Mouse (Mus musculus) heart, adult 2 months (tissue): ENCODE results near the gene Fyn. TPM values are rescaled to one million over a fixed set of nuclear protein-coding genes. Genes with fewer than 3 reads are reported as not detected.

ENCODE experiments used
- DNase-seq, 2 experiments: peaks; one replicate each; pipeline ENCODE4 v3.0.0; 2021
- H3K27ac ChIP-seq: fragments of 200-600 bp; 2 replicates; pipeline ENCODE4 v1.8.1; 2022
- H3K27me3 ChIP-seq: fragments of 200-500 bp; 2 replicates; pipeline ENCODE4 v1.6.1; 2012; ENCODE audit warnings: mild to moderate bottlenecking, low read length, inconsistent platforms, mixed read lengths; ENCODE audit not compliant: control insufficient read depth, insufficient read depth
- H3K36me3 ChIP-seq: fragments of 200-500 bp; 2 replicates; pipeline ENCODE4 v1.6.1; 2012; ENCODE audit warnings: low read length, inconsistent platforms; ENCODE audit not compliant: control insufficient read depth, insufficient read depth
- H3K4me1 ChIP-seq: fragments of 200-500 bp; 2 replicates; pipeline ENCODE4 v1.6.1; 2011; ENCODE audit warnings: low read length; ENCODE audit not compliant: control insufficient read depth, insufficient read depth
- H3K4me3 ChIP-seq: fragments of 200-600 bp; 2 replicates; pipeline ENCODE4 v1.8.1; 2022
- H3K79me2 ChIP-seq: fragments of 200-500 bp; replicated peaks from 2 replicates; pipeline ENCODE4 v1.6.1; 2012; ENCODE audit warnings: mild to moderate bottlenecking, inconsistent platforms, low read length, moderate library complexity, mixed read lengths; ENCODE audit not compliant: control insufficient read depth, insufficient read depth
- H3K9ac ChIP-seq: fragments of 200-500 bp; 2 replicates; pipeline ENCODE4 v1.6.1; 2012; ENCODE audit warnings: low read depth, mild to moderate bottlenecking, control low read depth, inconsistent platforms, low read length, mixed read lengths
- CTCF ChIP-seq: fragments of 200-600 bp; IDR thresholded peaks from 2 replicates; pipeline ENCODE4 v1.8.1; 2022; ENCODE audit warnings: antibody characterized with exemption, mild to moderate bottlenecking, moderate library complexity
- EP300 ChIP-seq: fragments of 200-500 bp; IDR thresholded peaks from 2 replicates; pipeline ENCODE4 v1.6.1; 2011; ENCODE audit warnings: low read depth, low read length, control low read depth; ENCODE audit not compliant: insufficient read depth
- POLR2A ChIP-seq: fragments of 200-500 bp; IDR thresholded peaks from 2 replicates; pipeline ENCODE4 v1.6.1; 2011; ENCODE audit warnings: mild to moderate bottlenecking, low read depth, low read length, control low read depth; ENCODE audit not compliant: insufficient read depth
- WGBS: fragments of 180-500 bp; shearing (Covaris S2); methylation state at CpG from one replicate; pipeline ENCODE4 v1.1.7; 2018; 5-methylcytosine and 5-hydroxymethylcytosine counted together
- intact Hi-C: fragments of 180-260 bp; cut with DNase I; formaldehyde crosslinking; loops from one replicate; pipeline ENCODE4 v1.15.1; 2025
- polyA plus RNA-seq: library from polyadenylated mRNA; depleted of rRNA; stranded (reverse); fragments of >200 nt; gene quantifications from 2 replicates; pipeline ENCODE4 v1.2.3, GENCODE M21; 2012
- total RNA-seq, 2 experiments: library from RNA; stranded (reverse); gene quantifications; 2 replicates each; pipeline ENCODE4 v1.2.3; 2021

The Fyn gene
- total and polyA plus RNA-seq, 3 experiments, result 23.2 to 29.7 (median 26.1) TPM

GRCm38 (mm10) chr10:39492146-39492545 lies 123.5 kb downstream of the Fyn start:
- 69% methylated on average over 6 of the region's 6 CpGs for WGBS
- H3K4me3 ChIP-seq, result no peak overlapping the region
- peaks cover 13% of the 10 kb centered on the region for H3K4me1 ChIP-seq
- intact Hi-C loops, result no loop called here
- H3K36me3 ChIP-seq, result no peaks in the 10 kb centered on the region
- H3K79me2 ChIP-seq, result peaks cover 4% of the 10 kb centered on the region; the same call in 1 of the 2 replicates
- H3K27ac ChIP-seq, result no peak overlapping the region
- TF ChIP-seq EP300 (no peak), CTCF (no peak), POLR2A (no peak)
- DNase-seq, result no peak
- H3K9ac ChIP-seq, result no peak overlapping the region
- H3K27me3 ChIP-seq, result no peaks in the 10 kb centered on the region

DNA sequence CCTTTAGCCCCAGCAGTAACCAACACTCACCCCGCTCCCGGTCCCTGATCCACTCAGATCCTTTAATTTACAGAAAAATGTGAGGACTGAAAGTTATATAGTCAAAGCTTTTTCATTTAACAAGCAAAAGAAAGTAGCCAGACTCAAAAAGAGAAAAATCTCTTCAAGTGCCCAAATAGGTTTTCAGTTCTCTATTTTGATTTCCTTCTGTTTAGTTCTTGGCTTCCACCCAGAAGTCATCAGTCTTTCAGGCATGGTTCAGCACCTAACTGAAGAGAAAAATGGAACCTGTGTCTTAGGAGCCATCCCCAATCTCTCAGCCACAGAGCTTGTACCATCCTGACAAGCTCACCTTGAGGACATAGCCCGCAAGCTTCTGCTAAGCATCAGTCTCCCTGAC lies 124.4 kb downstream of the Fyn start:
- peaks cover 4% of the 10 kb centered on the region; the same call in 1 of the 2 replicates for H3K79me2 ChIP-seq
- H3K9ac ChIP-seq, result no peak overlapping the region
- no peaks in the 10 kb centered on the region for H3K27me3 ChIP-seq
- H3K27ac ChIP-seq, result no peak overlapping the region
- intact Hi-C loops, result no loop called here
- H3K36me3 ChIP-seq, result no peaks in the 10 kb centered on the region
- TF ChIP-seq CTCF (no peak), EP300 (no peak), POLR2A (no peak)
- H3K4me1 ChIP-seq, result peaks cover 14% of the 10 kb centered on the region
- no peak for DNase-seq
- H3K4me3 ChIP-seq, result no peak overlapping the region
- WGBS, result 97% methylated on average over 3 of the region's 3 CpGs

GRCm38 (mm10) chr10:39498641-39499040 lies 130.0 kb downstream of the Fyn start:
- Histone ChIP-seq H3K9ac (no peak overlapping the region), H3K27me3 (no peaks in the 10 kb centered on the region), H3K27ac (no peak overlapping the region), H3K4me1 (peaks cover 22% of the 10 kb centered on the region), H3K36me3 (no peaks in the 10 kb centered on the region), H3K79me2 (peaks cover 4% of the 10 kb centered on the region; the same call in 1 of the 2 replicates), H3K4me3 (no peak overlapping the region)
- no peak for DNase-seq
- no peak for TF ChIP-seq CTCF
- no peak for TF ChIP-seq EP300
- no peak for TF ChIP-seq POLR2A
- WGBS, result 45% methylated on average over 7 of the region's 7 CpGs
- intact Hi-C loops, result no loop called here

- no peak overlapping the region for H3K4me3 ChIP-seq
- DNase-seq, result no peak
- peaks cover 28% of the 10 kb centered on the region for H3K4me1 ChIP-seq
- no peak overlapping the region for H3K9ac ChIP-seq
- TF ChIP-seq CTCF (no peak), POLR2A (no peak), EP300 (no peak)
- H3K27ac ChIP-seq, result no peak overlapping the region
- no peaks in the 10 kb centered on the region for H3K36me3 ChIP-seq
- no peaks in the 10 kb centered on the region for H3K27me3 ChIP-seq
- intact Hi-C loops, result loop anchor here (5.0 kb wide), 2 partner anchors 39 to 129 kb away; no protein-coding TSS in a partner anchor
- WGBS, result 53% methylated on average over 10 of the region's 10 CpGs
- H3K79me2 ChIP-seq, result no peaks in the 10 kb centered on the region
Observed at GRCm38 (mm10) chr10:39501571-39501970, 132.9 kb downstream of the Fyn start.

DNA sequence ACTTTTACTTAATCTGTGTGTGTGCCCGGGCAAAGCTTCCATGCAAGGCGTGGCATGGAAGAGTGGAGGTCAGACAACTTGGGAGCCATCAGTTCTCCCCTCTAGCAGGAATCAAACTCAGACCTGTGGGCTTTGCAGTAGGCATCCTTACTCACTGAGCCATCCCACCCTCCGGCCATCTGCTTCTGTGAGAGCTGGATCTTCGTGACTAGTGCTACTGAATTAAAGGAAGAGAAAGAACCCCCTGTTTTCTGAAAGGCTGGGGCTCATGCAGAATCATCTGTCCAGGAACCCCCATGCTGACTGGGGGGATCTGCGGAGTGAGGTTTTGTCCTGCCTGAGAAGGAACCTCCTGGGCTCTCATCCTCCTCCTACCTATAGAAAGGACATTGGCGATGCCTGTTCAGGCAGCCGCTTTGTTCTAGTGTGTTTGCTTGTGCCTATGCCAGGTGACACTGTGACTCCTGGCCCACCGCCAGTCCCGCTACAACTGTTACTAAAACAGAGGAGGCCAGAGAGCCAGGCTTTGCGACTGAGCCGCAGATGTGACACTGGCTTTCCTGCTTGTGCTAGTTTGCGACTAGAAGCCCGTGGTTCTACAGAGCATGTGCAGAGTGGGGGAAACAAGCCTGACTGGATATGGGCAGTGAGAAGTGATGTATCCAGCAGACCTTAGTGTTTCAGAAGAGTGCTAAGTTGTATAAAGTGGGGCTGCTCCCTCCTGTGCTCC lies 133.5 kb downstream of the Fyn start:
- no peak overlapping the region for H3K4me3 ChIP-seq
- WGBS, result 31% methylated on average over 13 of the region's 13 CpGs
- intact Hi-C loops, result loop anchor here (5.0 kb wide), 2 partner anchors 40 to 130 kb away; no protein-coding TSS in a partner anchor
- peak; percentile 81 to 84 for DNase-seq
- TF ChIP-seq EP300 (0 out of 2 replicates have a peak, but pooled peaks have one; percentile 35), POLR2A (no peak), CTCF (no peak)
- H3K4me1 ChIP-seq, result peaks cover 31% of the 10 kb centered on the region
- H3K27me3 ChIP-seq, result no peaks in the 10 kb centered on the region
- H3K9ac ChIP-seq, result no peak overlapping the region
- no peaks in the 10 kb centered on the region for H3K36me3 ChIP-seq
- no peak overlapping the region for H3K27ac ChIP-seq
- no peaks in the 10 kb centered on the region for H3K79me2 ChIP-seq

DNA sequence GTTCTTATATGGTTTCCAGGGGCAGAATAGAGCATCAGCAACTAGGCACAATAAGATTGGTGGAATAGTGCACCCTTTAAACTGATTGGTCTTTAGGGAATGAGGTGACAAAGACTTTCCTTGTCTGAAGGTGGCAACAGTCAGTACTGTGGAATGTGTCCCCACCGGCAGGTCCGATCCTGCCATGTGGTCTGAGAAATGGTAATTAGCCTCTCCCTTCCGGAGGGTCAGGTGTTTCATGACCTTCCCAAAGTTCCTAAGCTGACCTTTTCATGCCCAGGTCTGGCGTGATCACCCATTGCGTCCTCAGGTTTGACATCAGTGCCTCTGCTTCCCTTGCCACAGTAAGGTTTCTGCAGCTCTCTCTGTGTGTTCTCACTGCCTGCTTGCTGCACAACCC lies 134.7 kb downstream of the Fyn start:
- no peak for DNase-seq
- intact Hi-C loops, result loop anchor here (5.0 kb wide), 2 partner anchors 41 to 131 kb away; no protein-coding TSS in a partner anchor
- H3K4me1 ChIP-seq, result peaks cover 35% of the 10 kb centered on the region
- no peak overlapping the region for H3K27ac ChIP-seq
- H3K79me2 ChIP-seq, result no peaks in the 10 kb centered on the region
- WGBS, result 88% methylated on average over 5 of the region's 5 CpGs
- H3K36me3 ChIP-seq, result no peaks in the 10 kb centered on the region
- TF ChIP-seq CTCF, result no peak
- no peak for TF ChIP-seq EP300
- TF ChIP-seq POLR2A, result no peak
- no peak overlapping the region for H3K4me3 ChIP-seq
- H3K9ac ChIP-seq, result no peak overlapping the region
- H3K27me3 ChIP-seq, result no peaks in the 10 kb centered on the region
